Mouse (Mus musculus) induced T-regulatory cell, adult 2 months (primary cell): ENCODE data around the gene Ube2h.
A peak's percentile ranks its signal among the peaks of the same experiment; 100 is the strongest.

Experiments used
- DNase-seq: peaks from one replicate; pipeline ENCODE4 v3.0.0-alpha.2; 2012; ENCODE audit warnings: low read depth

The Ube2h gene

GRCm38 (mm10) chr6:30299683-30300082, 4.7 kb downstream of the Ube2h start:
- no peak for DNase-seq

DNA sequence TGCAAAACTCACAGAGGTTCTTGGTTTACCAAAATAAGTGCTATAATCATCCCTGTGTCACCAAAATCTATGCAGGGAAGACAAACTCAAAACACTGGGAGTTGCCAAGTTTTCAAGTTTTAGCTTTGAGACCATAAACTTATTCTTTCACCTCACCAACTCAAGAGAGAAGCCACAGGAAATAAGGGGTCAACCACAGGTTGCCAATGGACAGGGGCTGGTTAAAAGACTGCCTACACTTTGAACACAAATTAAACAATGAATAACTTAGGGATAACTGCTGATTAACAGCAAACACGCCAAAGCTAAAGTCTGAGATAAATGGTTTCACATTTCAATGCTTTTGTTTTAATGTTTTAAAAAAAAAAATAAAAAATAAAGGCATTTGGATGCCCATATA, 5.2 kb downstream of the Ube2h start:
- peak; percentile 50 for DNase-seq

GRCm38 (mm10) chr6:30292579-30292978, 11.8 kb downstream of the Ube2h start:
- DNase-seq: no peak

- DNase-seq: no peak
Measured at GRCm38 (mm10) chr6:30287958-30288357, 16.4 kb downstream of the Ube2h start.

DNA sequence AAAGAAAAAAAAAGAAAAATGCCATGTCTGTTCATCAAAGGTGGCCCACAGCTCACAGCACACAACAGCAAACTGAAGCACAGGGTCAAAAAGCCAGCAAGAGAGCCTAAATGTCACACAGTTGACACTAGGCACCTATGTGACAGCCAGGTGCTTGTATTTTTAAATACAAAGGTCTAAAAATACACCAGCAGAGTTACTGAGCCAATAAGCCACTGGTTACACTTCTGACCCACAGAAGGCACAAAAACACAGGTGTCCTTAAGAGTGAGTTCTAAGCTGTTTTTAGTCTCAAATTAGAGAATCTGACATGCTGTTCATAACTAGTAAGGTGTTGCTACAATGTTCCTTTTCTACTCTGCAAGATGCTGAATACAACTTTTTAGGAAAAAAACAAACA, 17.7 kb downstream of the Ube2h start:
- no peak for DNase-seq

DNA sequence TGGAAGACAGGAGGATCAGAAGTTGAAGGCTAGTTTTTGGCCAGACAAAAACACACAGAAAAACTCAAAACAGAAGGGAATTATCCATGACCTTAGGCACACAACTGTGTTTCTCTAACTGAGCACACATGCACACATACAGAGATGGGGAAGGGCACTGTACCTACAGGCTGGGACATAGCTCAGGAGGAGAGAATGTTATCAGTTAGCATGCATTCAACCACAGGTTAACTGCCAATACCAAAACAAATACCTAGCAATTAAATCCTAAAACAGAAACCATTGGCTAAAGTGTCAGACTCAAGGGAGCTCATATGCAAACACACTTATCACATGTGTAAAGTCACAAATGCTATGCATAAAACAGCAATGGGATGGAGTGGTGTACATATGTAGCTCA, 20.2 kb downstream of the Ube2h start:
- DNase-seq: no peak

DNA sequence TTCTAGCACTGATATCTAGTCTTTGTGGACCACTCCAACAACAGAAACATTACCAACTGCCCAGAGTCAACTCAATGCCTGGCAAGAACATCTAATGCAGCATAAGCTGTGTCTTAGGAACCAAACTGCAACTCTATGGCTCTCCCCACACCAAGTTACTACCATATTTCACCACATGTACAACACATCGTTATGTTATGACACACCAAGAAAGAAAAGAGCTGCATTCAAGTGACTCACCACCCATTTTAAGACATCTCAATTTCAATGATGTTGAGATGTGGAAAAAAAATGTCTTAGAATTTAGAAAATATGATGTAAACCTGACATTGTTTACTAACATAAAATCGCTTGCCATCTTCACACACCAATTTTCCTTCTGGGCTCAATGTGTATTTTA, 22.0 kb downstream of the Ube2h start:
- DNase-seq: no peak

GRCm38 (mm10) chr6:30278374-30278773, 26.0 kb downstream of the Ube2h start:
- DNase-seq: no peak

- no peak for DNase-seq
Measured at GRCm38 (mm10) chr6:30276882-30277281, 27.5 kb downstream of the Ube2h start.

- DNase-seq: no peak
Measured at GRCm38 (mm10) chr6:30276375-30276774, 28.0 kb downstream of the Ube2h start.

GRCm38 (mm10) chr6:30275159-30275847, 29.0 kb downstream of the Ube2h start:
- no peak for DNase-seq

- DNase-seq: no peak
Measured at GRCm38 (mm10) chr6:30272911-30273310, 31.4 kb downstream of the Ube2h start.

DNA sequence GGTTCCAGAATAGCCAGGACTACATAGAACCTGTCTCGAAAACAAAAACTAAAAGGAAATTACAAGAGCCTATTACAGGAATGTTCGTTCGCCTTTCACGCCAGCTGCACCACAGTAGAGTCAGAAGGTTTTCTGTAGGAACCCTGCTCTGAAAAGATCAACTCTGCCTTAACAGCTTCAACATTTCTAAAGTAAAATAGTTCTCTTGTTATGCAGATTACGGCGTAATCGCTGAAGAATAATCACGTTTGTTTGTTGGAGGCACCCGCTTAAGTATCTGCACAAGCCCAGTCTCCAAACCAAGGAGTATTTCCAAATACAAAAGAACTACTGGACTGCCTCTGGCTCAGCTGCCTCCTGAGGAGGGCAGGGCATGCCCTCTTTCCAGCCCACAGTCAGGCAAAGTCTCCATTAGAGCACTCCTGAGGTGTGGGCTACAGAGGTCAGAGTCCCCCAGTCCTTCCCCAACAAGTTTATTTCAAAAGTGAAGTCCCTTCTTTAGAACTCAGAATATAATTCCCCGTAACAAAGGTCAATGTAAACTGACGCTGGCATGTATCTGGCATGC, 31.9 kb downstream of the Ube2h start:
- no peak for DNase-seq

- DNase-seq: no peak
Measured at GRCm38 (mm10) chr6:30269846-30270245, 34.5 kb downstream of the Ube2h start.

DNA sequence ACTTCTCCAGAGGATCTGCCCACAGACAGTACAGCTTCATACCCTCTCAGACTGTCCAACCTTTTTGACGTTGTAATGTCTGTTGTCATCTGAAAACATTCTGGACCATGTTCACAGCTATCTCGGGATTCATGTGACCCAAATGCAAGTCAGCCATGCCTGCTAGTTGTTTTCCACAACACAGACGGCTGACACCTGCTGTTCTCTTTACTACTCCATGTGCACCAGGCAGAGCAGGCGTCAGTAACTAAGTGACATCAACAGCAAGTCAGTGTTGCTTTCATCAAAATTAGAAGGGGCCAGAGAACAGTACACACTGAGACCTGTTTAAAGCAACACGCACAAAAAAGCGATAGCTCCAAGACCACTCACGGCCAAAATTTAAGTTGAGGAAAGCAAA, 36.9 kb downstream of the Ube2h start:
- no peak for DNase-seq

DNA sequence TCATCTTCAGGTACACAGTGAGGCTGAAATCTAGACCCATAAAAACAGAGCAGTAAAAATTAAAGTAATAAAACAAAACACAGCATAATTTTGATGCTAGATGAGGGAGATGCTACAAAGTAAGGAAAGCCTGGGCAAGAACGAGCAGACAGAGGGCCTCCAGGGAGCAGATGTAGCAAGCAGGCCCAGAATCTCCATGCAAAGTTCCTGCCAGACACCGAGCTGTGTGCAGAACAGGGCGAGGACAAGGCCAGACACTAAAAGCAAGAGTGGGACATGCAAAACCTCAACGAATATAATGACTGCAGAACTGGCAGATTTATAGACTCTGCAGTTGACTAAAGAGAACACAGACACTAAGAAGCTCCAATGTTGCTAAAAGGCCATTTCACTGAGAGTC, 38.9 kb downstream of the Ube2h start:
- DNase-seq: no peak

DNA sequence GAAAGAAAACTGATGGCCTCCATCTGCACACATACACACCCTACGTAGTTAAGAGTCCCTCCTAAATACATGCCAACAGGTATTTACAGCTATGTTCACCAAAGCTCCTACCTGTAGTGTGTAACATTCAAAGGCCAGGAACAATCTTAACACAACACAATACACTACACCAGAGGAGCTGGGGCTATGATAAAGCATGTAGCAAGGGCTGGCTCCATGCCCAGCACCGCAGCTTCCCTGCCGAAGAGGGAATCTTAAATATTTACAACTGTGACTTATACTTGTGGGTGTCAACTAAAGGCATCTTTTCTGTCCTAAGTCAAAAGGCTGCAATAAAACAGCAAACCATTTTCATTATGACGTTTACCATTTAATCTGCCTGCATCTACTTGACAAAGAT, 41.3 kb downstream of the Ube2h start:
- no peak for DNase-seq

DNA sequence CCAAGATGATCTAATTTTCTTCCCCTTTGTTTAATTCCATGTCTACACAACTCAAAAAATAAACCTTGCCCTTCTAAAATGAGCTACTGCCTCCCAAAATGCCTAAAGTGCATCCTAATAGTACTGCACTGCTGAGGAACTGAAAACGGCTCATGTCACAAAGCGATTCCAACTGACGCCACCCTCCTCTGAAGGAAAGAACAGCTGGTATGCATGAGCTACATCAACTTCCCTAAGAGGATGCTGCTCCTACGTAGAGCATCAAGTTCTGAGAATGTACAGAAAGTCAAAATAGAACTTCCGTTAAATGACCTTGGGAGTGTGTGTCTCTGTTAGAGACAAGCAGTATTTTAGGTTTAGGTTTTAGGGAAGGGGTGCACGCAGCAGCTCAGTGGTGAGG, 45.1 kb downstream of the Ube2h start:
- DNase-seq: no peak

DNA sequence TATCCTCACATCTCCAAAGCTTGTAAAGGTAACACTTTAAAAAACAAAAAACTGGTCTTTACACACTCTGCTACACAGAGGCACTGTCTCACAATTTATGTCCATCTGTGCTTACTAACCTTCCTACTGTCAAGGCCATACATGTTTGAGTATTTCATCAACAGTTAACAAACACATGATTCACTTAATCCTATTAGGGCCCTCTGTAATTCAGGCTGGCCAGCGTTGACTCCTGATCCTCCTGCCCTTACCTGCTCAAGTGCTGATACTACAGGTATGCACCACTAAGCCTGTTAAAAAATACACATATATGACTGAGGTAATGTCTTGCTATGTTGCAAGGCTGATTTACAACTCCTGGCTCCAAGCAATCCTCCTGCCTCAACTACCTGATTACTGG, 46.4 kb downstream of the Ube2h start:
- DNase-seq: no peak

DNA sequence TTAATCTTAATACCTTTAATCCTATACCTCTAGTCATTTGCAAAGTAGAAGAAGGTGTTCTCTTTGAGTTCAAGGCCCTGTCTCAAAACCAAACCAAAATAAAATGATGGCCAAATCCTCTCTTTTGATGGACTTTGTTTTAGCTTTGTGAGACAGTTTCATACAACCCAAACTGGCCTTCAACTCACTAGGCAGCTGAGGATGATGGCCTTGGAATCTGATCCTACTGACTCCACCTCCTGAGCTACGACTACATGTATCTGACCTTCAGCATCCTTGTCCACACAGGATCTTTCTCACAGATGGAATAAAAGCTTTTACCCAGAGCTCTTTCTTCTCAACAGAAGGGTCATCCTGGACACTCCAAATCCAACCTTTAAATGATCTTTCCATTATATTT, 48.5 kb downstream of the Ube2h start:
- no peak for DNase-seq

DNA sequence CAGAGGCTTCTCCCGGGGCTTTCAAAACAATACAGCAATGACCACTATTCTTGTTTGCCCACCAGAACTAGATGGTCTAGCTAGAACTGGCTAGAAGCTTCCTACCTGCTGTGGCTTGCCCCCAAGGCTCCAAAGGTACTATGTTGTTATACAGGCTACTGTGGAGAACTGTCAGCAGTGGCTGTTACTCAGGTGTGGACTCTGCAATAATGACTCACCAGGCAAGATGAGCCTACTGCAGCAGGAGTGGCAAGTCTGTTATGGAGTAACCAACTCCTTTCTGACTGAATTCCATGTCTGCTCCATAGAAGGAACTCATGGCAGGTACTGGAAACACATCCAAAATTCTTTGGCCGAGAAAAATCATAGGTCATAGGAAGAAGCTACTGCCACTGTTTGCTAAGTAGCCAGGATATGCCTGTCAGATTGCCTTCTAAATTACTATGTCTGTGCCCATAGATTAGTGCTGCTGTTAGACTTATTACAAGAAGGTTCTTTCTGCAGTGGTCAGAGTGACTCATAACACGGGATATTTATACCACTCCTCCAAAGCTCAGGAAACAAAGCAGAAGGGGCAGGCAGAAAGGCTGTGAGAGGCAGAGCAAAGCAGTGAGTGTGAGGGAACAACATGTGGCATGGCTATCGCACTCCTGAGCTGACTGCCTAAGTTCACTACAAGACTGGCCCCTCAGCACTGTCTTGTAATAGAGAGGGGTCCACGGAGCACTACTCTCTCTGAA, 51.9 kb downstream of the Ube2h start:
- no peak for DNase-seq

DNA sequence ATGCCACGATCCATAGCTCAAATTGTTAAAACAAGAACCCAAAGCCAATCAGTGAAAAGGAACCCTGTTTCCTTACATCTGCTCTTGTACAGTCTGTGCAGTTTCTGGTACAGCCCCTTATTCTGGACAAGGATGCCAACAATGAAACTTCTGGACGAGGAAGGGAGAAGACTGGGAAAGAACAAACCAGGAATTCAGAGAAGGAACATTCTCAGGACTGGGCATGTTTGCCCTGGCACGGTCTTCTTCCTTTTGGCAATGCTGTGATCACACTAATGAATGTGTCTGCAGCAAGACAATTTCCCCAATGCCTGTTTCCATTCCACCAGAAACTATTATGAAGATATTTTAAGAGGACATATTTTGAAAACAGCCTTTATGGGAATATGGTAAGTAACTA, 55.6 kb downstream of the Ube2h start:
- no peak for DNase-seq

- no peak for DNase-seq
Measured at GRCm38 (mm10) chr6:30245940-30246339, 58.4 kb downstream of the Ube2h start.

DNA sequence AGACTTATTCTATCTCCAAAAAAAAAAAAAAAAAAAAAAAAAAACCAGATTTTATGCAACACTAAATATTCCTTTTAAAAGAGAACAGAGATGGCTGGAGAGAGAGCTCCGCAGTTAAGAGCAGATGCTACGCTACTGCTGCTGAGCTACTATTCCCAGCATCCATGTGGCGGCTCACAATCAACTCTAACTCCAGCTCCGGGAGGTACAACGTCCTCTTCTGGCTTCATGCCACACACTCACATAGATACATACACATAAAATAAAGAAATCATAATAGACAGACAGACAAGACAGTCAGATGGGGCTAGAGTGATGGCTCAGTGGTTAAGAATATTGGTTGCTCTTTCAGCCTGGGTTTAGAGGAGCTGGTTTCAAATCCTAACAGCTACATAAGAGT, 58.9 kb downstream of the Ube2h start:
- DNase-seq: no peak
